Comparison of ENCODE assay signal across 14 mouse cellular contexts in genomic region chr16:77030435-77030834, GRCm38 (mm10). TPM values are rescaled to one million over a fixed set of nuclear protein-coding genes. Genes with fewer than 3 reads are reported as not detected.
DNase-seq lines count a peak whose midpoint lies in the region; ATAC-seq and TF ChIP-seq lines count a peak whose summit lies in the region.
"Had no signal": no experiment of that assay in that cellular context is flagged by ENCODE, and none has a peak within 500 bp of the region (broad histone marks: within the 10 kb centered on the region; RNA-seq: fewer than 3 reads in every experiment).

No protein-coding gene starts in this region.

- no peak overlapping the region for H3K27ac ChIP-seq in midbrain, embryonic 16.5 days (ENCODE audit: low read length)
- H3K27ac ChIP-seq in midbrain, embryonic 13.5 days, result no peak overlapping the region; the same call in 1 of the 2 replicates
- H3K27ac ChIP-seq in bone marrow macrophage, adult 2 months (ENCODE audit: insufficient read depth, low read depth, low read length), result peak overlapping the region; percentile 67
- no peak overlapping the region for H3K27ac ChIP-seq in liver, embryonic 11.5 days (ENCODE audit: low read depth, low read length)
- H3K27ac ChIP-seq: hindbrain, embryonic 13.5 days; limb, embryonic 15.5 days; midbrain, embryonic 10.5 days had no signal

- 76% methylated on average over 2 of the region's 2 CpGs for WGBS in midbrain, embryonic 16.5 days
- 66% methylated on average over 2 of the region's 2 CpGs for WGBS in midbrain, embryonic 13.5 days
- 37% methylated on average over 2 of the region's 2 CpGs for WGBS in liver, embryonic 11.5 days

- no peak overlapping the region for H3K9ac ChIP-seq in midbrain, embryonic 16.5 days (ENCODE audit: low read depth, low read length)
- no peak overlapping the region for H3K9ac ChIP-seq in midbrain, embryonic 13.5 days (replicated peaks)
- no peak overlapping the region for H3K9ac ChIP-seq in liver, embryonic 11.5 days (ENCODE audit: low read depth, low read length)
- H3K9ac ChIP-seq: hindbrain, embryonic 13.5 days; limb, embryonic 15.5 days had no signal

- no peak for DNase-seq in liver, embryonic 11.5 days (ENCODE audit: low spot score)
- DNase-seq in neural tube, embryonic 10.5 days (ENCODE audit: extremely low spot score, low spot score), result no peak
- no peak for DNase-seq in layer of hippocampus, adult 9-11 months
- DNase-seq: cerebellum, adult 8-10 months; embryo, embryonic 11 days; kidney, postnatal 25 days had no signal

- H3K36me3 ChIP-seq in midbrain, embryonic 16.5 days (ENCODE audit: control insufficient read depth, insufficient read depth, low read length), result no peaks in the 10 kb centered on the region
- H3K36me3 ChIP-seq in midbrain, embryonic 13.5 days, result peaks cover 7% of the 10 kb centered on the region
- H3K36me3 ChIP-seq in liver, embryonic 11.5 days (ENCODE audit: control insufficient read depth, insufficient read depth, low read length), result peaks cover 6% of the 10 kb centered on the region

- H3K4me1 ChIP-seq in midbrain, embryonic 16.5 days (ENCODE audit: control insufficient read depth, insufficient read depth, low read length), result peaks cover 9% of the 10 kb centered on the region; the same call in 1 of the 2 replicates
- peaks cover 19% of the 10 kb centered on the region for H3K4me1 ChIP-seq in midbrain, embryonic 13.5 days (replicated peaks)
- H3K4me1 ChIP-seq in bone marrow macrophage, adult 2 months (ENCODE audit: control insufficient read depth, insufficient read depth, low read length), result peaks cover 61% of the 10 kb centered on the region
- peaks cover 52% of the 10 kb centered on the region for H3K4me1 ChIP-seq in liver, embryonic 11.5 days (replicated peaks; ENCODE audit: control insufficient read depth, insufficient read depth, low read length)

- no peak for TF ChIP-seq CTCF in bone marrow macrophage, adult 2 months (IDR thresholded peaks at IDR 0.05; ENCODE audit: low read depth, low read length)

- TF ChIP-seq POLR2A in bone marrow macrophage, adult 2 months (IDR thresholded peaks at IDR 0.05; ENCODE audit: borderline replicate concordance, low read depth, low read length), result no peak

- 0 out of 2 replicates have a peak, but pooled peaks have one; percentile 39 for ATAC-seq in midbrain, embryonic 16.5 days
- no peak for ATAC-seq in midbrain, embryonic 13.5 days
- ATAC-seq in liver, embryonic 11.5 days (replicated peaks; ENCODE audit: low FRiP score), result no peak
- peak; percentile 51 for ATAC-seq in megakaryocyte progenitor cell, adult 5-6 weeks (replicated peaks; ENCODE audit: poor library complexity)
- ATAC-seq: intestine, postnatal 0 days had no signal

- H3K4me2 ChIP-seq in midbrain, embryonic 16.5 days (ENCODE audit: low read length), result no peak overlapping the region
- H3K4me2 ChIP-seq in midbrain, embryonic 13.5 days (replicated peaks), result no peak overlapping the region
- H3K4me2 ChIP-seq in liver, embryonic 11.5 days, result peak overlapping the region; percentile 36
- H3K4me2 ChIP-seq: hindbrain, embryonic 13.5 days; limb, embryonic 15.5 days had no signal

- no peak overlapping the region for H3K4me3 ChIP-seq in midbrain, embryonic 16.5 days (ENCODE audit: low read depth, low read length)
- no peak overlapping the region for H3K4me3 ChIP-seq in midbrain, embryonic 13.5 days (replicated peaks)
- H3K4me3 ChIP-seq in bone marrow macrophage, adult 2 months (ENCODE audit: insufficient read depth, low read length), result 0 out of 2 replicates have a peak overlapping the region, but pooled peaks have one; percentile 14
- H3K4me3 ChIP-seq in liver, embryonic 11.5 days (ENCODE audit: low read depth, low read length), result no peak overlapping the region
- H3K4me3 ChIP-seq: hindbrain, embryonic 13.5 days; limb, embryonic 15.5 days; midbrain, embryonic 10.5 days had no signal

- H3K9me3 ChIP-seq in midbrain, embryonic 16.5 days (replicated peaks; ENCODE audit: control insufficient read depth, low read length, poor library complexity, severe bottlenecking), result no peaks in the 10 kb centered on the region
- H3K9me3 ChIP-seq in midbrain, embryonic 13.5 days, result 0 out of 2 replicates have a peak, but pooled peaks cover 3% of the 10 kb centered on the region
- no peaks in the 10 kb centered on the region for H3K9me3 ChIP-seq in liver, embryonic 11.5 days (ENCODE audit: control insufficient read depth, low read length)
- H3K9me3 ChIP-seq: hindbrain, embryonic 13.5 days; limb, embryonic 15.5 days; midbrain, embryonic 10.5 days had no signal

- no peaks in the 10 kb centered on the region for H3K27me3 ChIP-seq in midbrain, embryonic 16.5 days (ENCODE audit: control insufficient read depth, insufficient read depth, low read depth, low read length)
- no peaks in the 10 kb centered on the region for H3K27me3 ChIP-seq in midbrain, embryonic 13.5 days
- no peaks in the 10 kb centered on the region for H3K27me3 ChIP-seq in liver, embryonic 11.5 days (replicated peaks; ENCODE audit: control insufficient read depth, insufficient read depth, low read length)
- H3K27me3 ChIP-seq: hindbrain, embryonic 13.5 days; limb, embryonic 15.5 days had no signal

RNA-seq across cellular contexts. Expression of gene Usp25, which starts 16.9 kb away (rescaled TPM):
- polyA plus RNA-seq in midbrain, embryonic 16.5 days (2015; fragmentation: Nextera tagmentation; extraction: Ambion mirVana), result 8.5 and 9.7 TPM in 2 replicates
- 10.1 and 10.3 TPM in 2 replicates for polyA plus RNA-seq in midbrain, embryonic 13.5 days (2015; fragmentation: Nextera tagmentation; extraction: Ambion mirVana)
- polyA plus RNA-seq in bone marrow macrophage, adult 2 months (2012; ENCODE audit: insufficient read depth, insufficient read length, missing spikeins), result 49.4 and 52.9 TPM in 2 replicates
- 49.1 and 57.4 TPM in 2 replicates for polyA plus RNA-seq in liver, embryonic 11.5 days (2014; fragmentation: Nextera tagmentation; extraction: Ambion mirVana)
- 73.2 and 81.9 TPM in 2 replicates for total RNA-seq in megakaryocyte progenitor cell, adult 5-6 weeks (2015)
- 74.3 and 82.1 TPM in 2 replicates for total RNA-seq in megakaryocyte progenitor cell, adult 5-6 weeks (2017)

Comparison
In these comparisons a context has a peak if more than half of its experiments do, and no peak if none do; other contexts are left out.
1. ATAC-seq: peak in midbrain, embryonic 16.5 days (single experiment) and megakaryocyte progenitor cell, adult 5-6 weeks (single experiment); none in midbrain, embryonic 13.5 days (single experiment) and liver, embryonic 11.5 days (single experiment).